Mouse (Mus musculus) forebrain, postnatal 0 days (tissue): ENCODE results near the gene Polr3gl. TPM values are rescaled to one million over a fixed set of nuclear protein-coding genes. Genes with fewer than 3 reads are reported as not detected.
A peak's percentile ranks its signal among the peaks of the same experiment; 100 is the strongest.

Source experiments
- ATAC-seq: fragments of 200-750 bp; cut with Nextera tagmentation; 2 replicates; pipeline ENCODE4 v1.8.0; 2017; ENCODE audit warnings: mild to moderate bottlenecking, moderate library complexity
- DNase-seq: peaks from one replicate; pipeline ENCODE4 v3.0.0-alpha.2; 2015
- H3K27ac ChIP-seq: fragments of 300-500 bp; sonication (generic); 2 replicates; pipeline ENCODE4 v1.5.1; 2014; ENCODE audit warnings: low read depth, mild to moderate bottlenecking, antibody characterized with exemption, low read length, moderate library complexity, mixed read lengths
- H3K27me3 ChIP-seq: fragments of 300-500 bp; sonication (generic); 2 replicates; pipeline ENCODE4 v1.6.1; 2014; ENCODE audit warnings: mild to moderate bottlenecking, low read length, mixed read lengths; ENCODE audit not compliant: insufficient read depth
- H3K36me3 ChIP-seq: fragments of 300-500 bp; sonication (generic); 2 replicates; pipeline ENCODE4 v1.6.1; 2014; ENCODE audit warnings: mild to moderate bottlenecking, moderate library complexity; ENCODE audit not compliant: insufficient read depth
- H3K4me1 ChIP-seq: fragments of 300-500 bp; sonication (generic); 2 replicates; pipeline ENCODE4 v1.6.1; 2014; ENCODE audit warnings: antibody characterized with exemption; ENCODE audit not compliant: insufficient read depth
- H3K4me2 ChIP-seq: fragments of 300-500 bp; sonication (generic); 2 replicates; pipeline ENCODE4 v1.6.1; 2014; ENCODE audit warnings: low read depth, mild to moderate bottlenecking, moderate library complexity
- H3K4me3 ChIP-seq: fragments of 300-500 bp; sonication (generic); 2 replicates; pipeline ENCODE4 v1.5.1; 2014; ENCODE audit warnings: low read depth, low read length, mixed read lengths
- H3K9ac ChIP-seq: fragments of 300-500 bp; sonication (generic); 2 replicates; pipeline ENCODE4 v1.6.1; 2014; ENCODE audit warnings: mild to moderate bottlenecking
- H3K9me3 ChIP-seq: fragments of 300-500 bp; sonication (generic); 2 replicates; pipeline ENCODE4 v1.6.1; 2016; ENCODE audit warnings: low read length
- CTCF ChIP-seq: sonication (generic); IDR thresholded peaks from 2 replicates; pipeline ENCODE4 v1.5.1; 2016; ENCODE audit warnings: antibody characterized with exemption, control low read depth, low read depth
- WGBS: fragments of 180-500 bp; shearing (Covaris S2); extraction: QIAGEN DNeasy Blood & Tissue Kit; methylation state at CpG from one replicate; pipeline ENCODE4 v1.1.7; 2014; 5-methylcytosine and 5-hydroxymethylcytosine counted together
- polyA plus RNA-seq: library from polyadenylated mRNA; unstranded; fragments of >200 nt; fragmentation: Nextera tagmentation; extraction: Ambion mirVana; gene quantifications from 2 replicates; pipeline ENCODE4 v1.2.1, GENCODE M21; 2015
- total RNA-seq: library from RNA; depleted of rRNA; stranded (reverse); fragments of >200 nt; gene quantifications from 2 replicates; pipeline ENCODE4 v1.2.3, GENCODE M21; 2014

Polr3gl gene
- total and polyA plus RNA-seq, 2 experiments from 2014 or later, result 31.8 to 35.9 TPM

DNA sequence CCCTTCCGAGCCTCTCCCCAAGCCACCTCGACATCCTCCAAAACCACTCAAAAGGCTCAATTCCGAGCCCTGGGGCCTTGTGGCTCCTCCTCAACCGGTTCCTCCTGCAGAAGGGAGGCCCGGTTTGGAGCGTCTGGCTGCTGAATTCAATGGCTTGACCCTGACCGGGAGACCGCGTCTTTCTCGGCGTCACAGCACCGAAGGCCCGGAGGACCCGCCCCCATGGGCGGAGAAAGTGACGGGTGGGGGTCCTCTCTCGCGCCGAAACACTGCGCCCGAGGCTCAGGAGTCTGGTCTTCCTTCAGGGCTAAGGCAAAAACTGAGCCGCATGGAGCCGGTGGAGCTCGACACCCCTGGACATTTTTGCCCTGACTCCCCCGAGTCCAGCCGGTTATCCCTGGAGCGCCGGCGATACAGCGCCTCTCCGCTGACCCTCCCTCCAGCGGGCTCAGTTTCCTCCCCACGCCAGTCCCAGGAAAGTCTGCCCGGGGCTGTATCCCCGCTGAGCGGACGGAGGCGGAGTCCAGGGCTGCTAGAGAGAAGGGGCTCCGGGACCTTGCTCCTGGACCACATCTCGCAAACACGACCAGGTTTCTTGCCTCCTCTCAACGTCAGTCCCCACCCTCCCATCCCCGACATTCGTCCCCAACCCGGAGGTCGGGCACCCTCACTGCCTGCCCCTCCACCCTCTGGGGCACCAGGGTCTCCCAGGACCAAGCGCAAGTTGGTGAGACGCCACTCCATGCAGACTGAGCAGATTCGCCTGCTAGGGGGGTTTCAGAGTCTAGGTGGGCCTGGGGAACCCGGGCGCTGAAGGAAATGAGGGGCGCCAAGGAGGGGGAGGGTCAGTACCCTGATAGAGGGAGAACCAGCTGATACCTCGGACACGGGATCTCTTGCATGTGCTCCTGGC lies 4.4 kb upstream of the Polr3gl start:
- no peaks in the 10 kb centered on the region for H3K36me3 ChIP-seq
- peak overlapping the region; percentile 90 for H3K27ac ChIP-seq
- H3K27me3 ChIP-seq, result no peaks in the 10 kb centered on the region
- TF ChIP-seq CTCF, result no peak
- H3K9ac ChIP-seq, result peak overlapping the region; percentile 81
- H3K4me1 ChIP-seq, result peaks cover 16% of the 10 kb centered on the region
- peak overlapping the region; percentile 100 for H3K4me2 ChIP-seq
- peak overlapping the region; percentile 59 for H3K4me3 ChIP-seq
- ATAC-seq, result no peak
- WGBS, result 2% methylated on average over 54 of the region's 54 CpGs
- no peaks in the 10 kb centered on the region for H3K9me3 ChIP-seq
- peak; percentile 76 for DNase-seq

DNA sequence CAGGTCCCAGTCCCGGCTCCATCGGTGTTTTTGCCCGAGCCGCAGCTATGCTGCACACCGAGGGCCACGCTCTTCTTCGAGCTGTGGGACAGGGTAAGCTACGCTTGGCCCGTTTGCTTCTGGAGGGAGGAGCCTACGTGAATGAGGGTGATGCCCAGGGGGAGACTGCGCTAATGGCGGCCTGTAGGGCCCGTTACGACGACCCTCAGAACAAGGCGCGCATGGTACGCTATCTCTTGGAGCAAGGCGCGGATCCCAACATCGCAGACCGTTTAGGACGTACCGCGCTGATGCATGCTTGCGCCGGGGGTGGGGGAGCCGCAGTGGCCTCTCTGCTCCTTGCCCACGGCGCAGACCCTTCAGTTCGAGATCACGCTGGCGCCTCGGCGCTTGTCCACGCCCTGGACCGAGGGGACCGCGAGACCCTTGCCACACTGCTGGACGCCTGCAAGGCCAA lies 3.5 kb upstream of the Polr3gl start:
- H3K27ac ChIP-seq, result peak overlapping the region; percentile 90
- peaks cover 24% of the 10 kb centered on the region for H3K4me1 ChIP-seq
- peak overlapping the region; percentile 100 for H3K4me2 ChIP-seq
- H3K9me3 ChIP-seq, result no peaks in the 10 kb centered on the region
- no peaks in the 10 kb centered on the region for H3K36me3 ChIP-seq
- no peaks in the 10 kb centered on the region for H3K27me3 ChIP-seq
- DNase-seq (peak; percentile 74), ATAC-seq (peak; percentile 1; the same call in 1 of the 2 replicates)
- WGBS, result under 1% methylated on average over 40 of the region's 40 CpGs
- peak overlapping the region; percentile 81 for H3K9ac ChIP-seq
- no peak for TF ChIP-seq CTCF
- H3K4me3 ChIP-seq, result peak overlapping the region; percentile 59

DNA sequence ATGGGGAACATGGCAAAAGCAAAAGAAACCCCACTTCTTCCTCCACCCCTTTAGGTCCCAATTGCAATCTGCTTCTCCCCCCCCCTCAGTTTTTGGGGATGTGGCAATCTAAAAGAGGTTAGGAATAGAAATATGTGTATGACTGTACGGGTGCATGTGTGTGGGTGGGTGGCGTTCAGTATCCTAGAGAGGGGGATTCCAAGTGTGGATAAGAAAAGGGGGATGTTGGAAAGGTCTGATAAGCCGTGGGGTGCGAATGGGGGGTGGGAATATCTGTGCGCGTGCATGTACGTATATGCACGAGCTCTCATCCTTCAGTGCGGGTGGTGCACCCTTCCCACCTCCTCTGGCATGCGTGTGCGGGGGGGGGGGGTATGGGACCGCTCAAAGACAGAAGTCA lies 2.9 kb upstream of the Polr3gl start:
- no peaks in the 10 kb centered on the region for H3K36me3 ChIP-seq
- no peaks in the 10 kb centered on the region for H3K27me3 ChIP-seq
- H3K9me3 ChIP-seq, result no peaks in the 10 kb centered on the region
- peak overlapping the region; percentile 100 for H3K4me2 ChIP-seq
- TF ChIP-seq CTCF, result no peak
- peak overlapping the region; percentile 90 for H3K27ac ChIP-seq
- ATAC-seq, result peak; percentile 32
- H3K9ac ChIP-seq, result peak overlapping the region; percentile 81
- H3K4me3 ChIP-seq, result peak overlapping the region; percentile 59
- H3K4me1 ChIP-seq, result peaks cover 26% of the 10 kb centered on the region
- WGBS, result 2% methylated on average over 10 of the region's 12 CpGs
- peak; percentile 71 for DNase-seq

DNA sequence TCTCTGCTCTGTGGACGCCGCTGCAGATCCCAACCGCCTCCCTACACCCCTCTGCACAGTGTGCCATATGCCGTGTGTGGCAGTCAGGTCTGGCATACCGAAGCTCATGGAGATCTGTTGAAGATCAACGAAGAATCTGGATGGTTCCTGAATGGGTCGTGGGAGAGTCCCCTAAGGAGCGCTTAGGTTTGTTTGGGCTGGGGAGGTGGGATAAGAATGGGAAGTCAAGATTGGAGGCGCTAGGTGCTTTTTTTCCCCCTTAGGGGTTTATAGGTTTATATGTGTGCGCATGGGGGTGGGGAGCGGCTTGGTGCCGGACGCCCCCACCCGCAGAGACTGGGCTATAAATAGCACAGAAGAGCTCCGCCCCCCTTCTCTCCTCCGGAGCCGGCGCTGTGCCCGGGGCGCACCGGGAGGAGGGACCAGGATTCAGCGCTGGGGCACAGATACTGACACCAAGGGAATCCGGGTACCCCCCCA lies 2.3 kb upstream of the Polr3gl start, which contains the start of gene Ankrd34a:
Ankrd34a (plus strand) TSS at position 409 of the 480 bp plus-strand sequence.
- 1% methylated on average over 20 of the region's 23 CpGs for WGBS
- Histone ChIP-seq H3K27ac (peak within 1 kb of the TSS; percentile 90), H3K4me1 (peaks cover 26% of the 10 kb centered on the region), H3K4me3 (peak within 1 kb of the TSS; percentile 59), H3K36me3 (no peaks in the 10 kb centered on the region), H3K9ac (peak within 1 kb of the TSS; percentile 81), H3K27me3 (no peaks in the 10 kb centered on the region), H3K4me2 (peak within 1 kb of the TSS; percentile 100), H3K9me3 (no peaks in the 10 kb centered on the region)
- no peak for TF ChIP-seq CTCF
- ATAC-seq (peak; percentile 14), DNase-seq (peak; percentile 75)

DNA sequence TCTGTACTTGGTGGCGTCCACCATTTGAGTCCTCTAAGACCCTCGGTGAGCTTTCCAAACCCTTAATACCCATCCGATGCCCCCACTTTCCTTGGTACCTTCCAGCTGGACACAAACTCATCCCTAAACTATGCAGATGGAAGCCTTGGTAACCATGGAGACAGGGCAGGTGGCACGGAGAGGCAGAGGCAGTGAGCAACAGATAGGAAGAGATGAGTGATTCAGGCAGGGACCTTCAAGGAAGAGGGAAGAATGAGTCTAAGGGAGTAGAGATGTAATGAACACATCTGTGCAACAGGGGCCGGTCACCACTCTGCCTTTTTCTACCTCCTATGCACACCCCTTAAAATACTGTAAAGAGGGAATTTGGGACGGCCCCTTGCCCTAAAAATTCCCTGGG lies 1.7 kb upstream of the Polr3gl start:
- peak overlapping the region; percentile 81; the same call in 1 of the 2 replicates for H3K9ac ChIP-seq
- TF ChIP-seq CTCF, result no peak
- peak; percentile 54 for DNase-seq
- peak overlapping the region; percentile 90 for H3K27ac ChIP-seq
- no peak; the same call in 1 of the 2 replicates for ATAC-seq
- WGBS, result 29% methylated on average over 6 of the region's 6 CpGs
- no peaks in the 10 kb centered on the region for H3K27me3 ChIP-seq
- no peaks in the 10 kb centered on the region for H3K9me3 ChIP-seq
- peak overlapping the region; percentile 59 for H3K4me3 ChIP-seq
- H3K4me2 ChIP-seq, result peak overlapping the region; percentile 100
- no peaks in the 10 kb centered on the region for H3K36me3 ChIP-seq
- H3K4me1 ChIP-seq, result peaks cover 26% of the 10 kb centered on the region

DNA sequence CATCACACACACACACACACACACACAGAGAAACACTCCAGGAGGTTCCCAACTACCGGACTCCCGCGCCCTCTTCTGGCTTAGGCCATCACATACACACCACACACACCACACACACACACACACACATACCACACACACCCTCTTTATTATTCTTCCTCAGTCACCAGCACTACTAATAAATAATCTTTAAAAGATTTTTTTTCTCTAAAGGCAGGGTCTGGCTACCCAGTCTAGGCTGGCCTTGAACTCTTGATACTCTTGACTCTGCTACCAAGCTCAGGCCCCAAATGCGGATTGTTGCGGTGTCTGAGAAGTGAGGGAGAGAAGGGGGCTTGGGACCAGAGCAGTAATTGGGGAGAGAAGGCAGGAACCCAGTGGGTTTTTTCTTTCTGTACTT lies 870 bp upstream of the Polr3gl start:
- no peak for TF ChIP-seq CTCF
- Histone ChIP-seq H3K36me3 (no peaks in the 10 kb centered on the region), H3K4me3 (no peak overlapping the region), H3K4me2 (no peak overlapping the region), H3K9ac (no peak overlapping the region), H3K27ac (peak overlapping the region; percentile 90; the same call in 1 of the 2 replicates), H3K4me1 (peaks cover 22% of the 10 kb centered on the region; the same call in 1 of the 2 replicates), H3K9me3 (no peaks in the 10 kb centered on the region), H3K27me3 (no peaks in the 10 kb centered on the region)
- ATAC-seq (no peak), DNase-seq (no peak)
- 83% methylated on average over 5 of the region's 5 CpGs for WGBS

DNA sequence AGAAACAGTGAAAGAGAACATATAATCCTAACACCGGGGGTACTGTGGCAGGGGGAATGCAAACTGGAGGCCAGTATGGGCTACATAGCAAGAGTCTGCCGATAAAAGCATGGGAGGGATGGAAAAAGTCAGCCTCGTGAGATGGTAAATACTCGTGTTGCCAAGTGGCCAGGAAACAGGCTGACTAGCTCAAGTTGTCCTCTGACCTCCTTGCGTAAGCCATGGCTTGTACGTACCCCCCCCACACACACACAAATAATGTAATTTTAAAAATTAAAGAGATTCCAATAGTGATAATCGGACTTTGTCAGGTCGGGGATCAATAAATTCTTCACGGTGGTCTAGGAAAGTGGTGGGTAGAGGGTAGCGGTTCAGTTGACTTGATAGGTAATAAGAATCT lies 607 bp downstream of the Polr3gl start:
- H3K4me1 ChIP-seq, result peaks cover 19% of the 10 kb centered on the region; the same call in 1 of the 2 replicates
- no peak for ATAC-seq
- peak overlapping the region; percentile 86 for H3K27ac ChIP-seq
- no peaks in the 10 kb centered on the region for H3K36me3 ChIP-seq
- 0% methylated on average over 10 of the region's 10 CpGs for WGBS
- H3K27me3 ChIP-seq, result no peaks in the 10 kb centered on the region
- no peak for DNase-seq
- H3K4me3 ChIP-seq, result peak overlapping the region; percentile 57
- no peak for TF ChIP-seq CTCF
- H3K9me3 ChIP-seq, result no peaks in the 10 kb centered on the region
- H3K9ac ChIP-seq, result peak overlapping the region; percentile 69
- H3K4me2 ChIP-seq, result peak overlapping the region; percentile 68
